8 mouse cellular contexts compared by ENCODE assay signal in genomic region chr16:91727433-91727832, GRCm38 (mm10). TPM values are rescaled to one million over a fixed set of nuclear protein-coding genes. Genes with fewer than 3 reads are reported as not detected.
DNase-seq lines count a peak whose midpoint lies in the region; ATAC-seq and TF ChIP-seq lines count a peak whose summit lies in the region.

No protein-coding gene starts in this region.

- H3K27ac ChIP-seq in forebrain, embryonic 13.5 days = no peak overlapping the region
- peak overlapping the region; percentile 85 for H3K27ac ChIP-seq in liver, embryonic 15.5 days (replicated peaks)
- H3K27ac ChIP-seq in neural tube, embryonic 14.5 days (ENCODE audit: low read depth, low read length) = no peak overlapping the region

- H3K9ac ChIP-seq in forebrain, embryonic 13.5 days = peak overlapping the region; percentile 79
- H3K9ac ChIP-seq in liver, embryonic 15.5 days = peak overlapping the region; percentile 70; the same call in 1 of the 2 replicates
- peak overlapping the region; percentile 64; the same call in 1 of the 2 replicates for H3K9ac ChIP-seq in neural tube, embryonic 14.5 days (replicated peaks; ENCODE audit: low read depth, low read length)

- no peak overlapping the region for H3ac ChIP-seq in C2C12 (ENCODE audit: control insufficient read depth, insufficient read length, low read depth)

- ATAC-seq in forebrain, embryonic 13.5 days = no peak
- ATAC-seq in liver, embryonic 15.5 days (ENCODE audit: insufficient read depth) = no peak
- no peak for ATAC-seq in neural tube, embryonic 14.5 days (ENCODE audit: low read depth)

- H3K27me3 ChIP-seq in C2C12 (ENCODE audit: control insufficient read depth, insufficient read depth, insufficient read length) = no peaks in the 10 kb centered on the region
- H3K27me3 ChIP-seq in forebrain, embryonic 13.5 days = no peaks in the 10 kb centered on the region
- peaks cover 33% of the 10 kb centered on the region for H3K27me3 ChIP-seq in liver, embryonic 15.5 days
- H3K27me3 ChIP-seq in neural tube, embryonic 14.5 days (ENCODE audit: control insufficient read depth, insufficient read depth, low read length) = no peaks in the 10 kb centered on the region

- no peak for TF ChIP-seq CTCF in C2C12 (IDR thresholded peaks at IDR 0.05; ENCODE audit: control insufficient read depth, insufficient read depth, insufficient read length)

- DNase-seq in 3T3-L1 (ENCODE audit: low read depth, low spot score) = peak; percentile 57
- DNase-seq in spleen, postnatal 36 days (ENCODE audit: low spot score in 2 of 2) = no peak
- DNase-seq in spleen, adult 12 weeks (ENCODE audit: low spot score) = no peak
- DNase-seq in ovary, postnatal 36 days (ENCODE audit: low spot score) = no peak

- no peaks in the 10 kb centered on the region for H3K36me3 ChIP-seq in C2C12 (ENCODE audit: control insufficient read depth, insufficient read depth)
- H3K36me3 ChIP-seq in forebrain, embryonic 13.5 days (ENCODE audit: poor library complexity, severe bottlenecking) = peaks cover 7% of the 10 kb centered on the region; the same call in 1 of the 2 replicates
- no peaks in the 10 kb centered on the region for H3K36me3 ChIP-seq in liver, embryonic 15.5 days (replicated peaks)
- peaks cover 5% of the 10 kb centered on the region; the same call in 1 of the 2 replicates for H3K36me3 ChIP-seq in neural tube, embryonic 14.5 days (ENCODE audit: control insufficient read depth, insufficient read depth, low read length)

- H3K79me2 ChIP-seq in C2C12 (ENCODE audit: control insufficient read depth, insufficient read depth) = peaks cover 73% of the 10 kb centered on the region

- no peaks in the 10 kb centered on the region for H3K9me3 ChIP-seq in forebrain, embryonic 13.5 days (replicated peaks)
- H3K9me3 ChIP-seq in liver, embryonic 15.5 days (replicated peaks) = no peaks in the 10 kb centered on the region
- no peaks in the 10 kb centered on the region for H3K9me3 ChIP-seq in neural tube, embryonic 14.5 days (ENCODE audit: control insufficient read depth, low read length)

- H3K4me3 ChIP-seq in C2C12 (ENCODE audit: insufficient read depth, poor library complexity, severe bottlenecking) = peak overlapping the region; percentile 56
- H3K4me3 ChIP-seq in forebrain, embryonic 13.5 days = peak overlapping the region; percentile 92
- peak overlapping the region; percentile 68 for H3K4me3 ChIP-seq in liver, embryonic 15.5 days (replicated peaks)
- H3K4me3 ChIP-seq in neural tube, embryonic 14.5 days (ENCODE audit: low read depth, low read length) = peak overlapping the region; percentile 86

- peaks cover 27% of the 10 kb centered on the region for H3K79me3 ChIP-seq in C2C12 (ENCODE audit: low read depth)

- WGBS in forebrain, embryonic 13.5 days = 91% methylated on average over 15 of the region's 15 CpGs
- WGBS in liver, embryonic 15.5 days (ENCODE audit: insufficient replicate concordance) = 76% methylated on average over 15 of the region's 15 CpGs
- WGBS in neural tube, embryonic 14.5 days = 77% methylated on average over 15 of the region's 15 CpGs

- peak overlapping the region; percentile 77 for H3K4me2 ChIP-seq in forebrain, embryonic 13.5 days
- H3K4me2 ChIP-seq in liver, embryonic 15.5 days = peak overlapping the region; percentile 99
- H3K4me2 ChIP-seq in neural tube, embryonic 14.5 days (ENCODE audit: low read depth, low read length) = peak overlapping the region; percentile 73

- H3K4me1 ChIP-seq in forebrain, embryonic 13.5 days = peaks cover 36% of the 10 kb centered on the region
- peaks cover 53% of the 10 kb centered on the region for H3K4me1 ChIP-seq in liver, embryonic 15.5 days (replicated peaks)
- peaks cover 25% of the 10 kb centered on the region for H3K4me1 ChIP-seq in neural tube, embryonic 14.5 days (ENCODE audit: control insufficient read depth, insufficient read depth, low read length)

TF ChIP-seq in C2C12, 6 proteins besides CTCF, POLR2A, EP300 and RAD21:
- TF ChIP-seq USF1 (IDR thresholded peaks at IDR 0.05; ENCODE audit: low read depth) (no peak), MYOG (IDR thresholded peaks at IDR 0.05; ENCODE audit: control insufficient read depth, extremely low read depth, insufficient read length) (no peak), MYOD1 (IDR thresholded peaks at IDR 0.05; ENCODE audit: control insufficient read depth, insufficient read length, low read depth) (no peak), CEBPB (IDR thresholded peaks at IDR 0.05; ENCODE audit: low read depth) (peak; percentile 30)
TF ChIP-seq in C2C12: peak in this region for 1.

RNA-seq across cellular contexts. Expression of gene Cryzl1, which starts 1.3 kb away (rescaled TPM):
- 16.7 TPM for polyA plus RNA-seq in C2C12 (2012; fragmentation: generic; extraction: Trizol)
- polyA plus RNA-seq in forebrain, embryonic 13.5 days (2015; fragmentation: Nextera tagmentation; extraction: Ambion mirVana) = 93.0 and 98.0 TPM in 2 replicates
- 33.5 and 33.7 TPM in 2 replicates for polyA plus RNA-seq in liver, embryonic 15.5 days (2015; fragmentation: Nextera tagmentation; extraction: Ambion mirVana)
- polyA plus RNA-seq in neural tube, embryonic 14.5 days (2014; fragmentation: Nextera tagmentation; extraction: Ambion mirVana) = 96.4 and 118 TPM in 2 replicates

RNA-seq across cellular contexts. Expression of gene Itsn1, which starts 1.6 kb away (rescaled TPM):
- polyA plus RNA-seq in C2C12 (2012; fragmentation: generic; extraction: Trizol) = 24.3 TPM
- 50.8 and 53.3 TPM in 2 replicates for polyA plus RNA-seq in forebrain, embryonic 13.5 days (2015; fragmentation: Nextera tagmentation; extraction: Ambion mirVana)
- polyA plus RNA-seq in liver, embryonic 15.5 days (2015; fragmentation: Nextera tagmentation; extraction: Ambion mirVana) = 46.4 and 50.4 TPM in 2 replicates
- polyA plus RNA-seq in neural tube, embryonic 14.5 days (2014; fragmentation: Nextera tagmentation; extraction: Ambion mirVana) = 56.5 and 77.5 TPM in 2 replicates

RNA-seq across cellular contexts. Expression of gene Donson, which starts 38.9 kb away (rescaled TPM):
- 12.2 TPM for polyA plus RNA-seq in C2C12 (2012; fragmentation: generic; extraction: Trizol)
- 23.6 and 24.9 TPM in 2 replicates for polyA plus RNA-seq in forebrain, embryonic 13.5 days (2015; fragmentation: Nextera tagmentation; extraction: Ambion mirVana)
- 32.8 and 34.7 TPM in 2 replicates for polyA plus RNA-seq in liver, embryonic 15.5 days (2015; fragmentation: Nextera tagmentation; extraction: Ambion mirVana)
- 23.3 and 28.5 TPM in 2 replicates for polyA plus RNA-seq in neural tube, embryonic 14.5 days (2014; fragmentation: Nextera tagmentation; extraction: Ambion mirVana)
